Mouse (Mus musculus) adrenal gland, postnatal 14 days (tissue): ENCODE measurements at regions not wholly inside any gene's neighbourhood (a gene's known extent, or its start where the extent isn't known, plus 50 kb on each side); places are given as distances from the start of the nearest gene placed in this dataset.

Experiments used
- DNase-seq: peaks from one replicate; pipeline ENCODE4 v3.0.0; 2021; ENCODE audit warnings: mixed read lengths

- DNase-seq: no peak
These were observed 86.5 kb upstream of the Got2 start for GRCm38 (mm10) chr8:95974889-95975288.

DNA sequence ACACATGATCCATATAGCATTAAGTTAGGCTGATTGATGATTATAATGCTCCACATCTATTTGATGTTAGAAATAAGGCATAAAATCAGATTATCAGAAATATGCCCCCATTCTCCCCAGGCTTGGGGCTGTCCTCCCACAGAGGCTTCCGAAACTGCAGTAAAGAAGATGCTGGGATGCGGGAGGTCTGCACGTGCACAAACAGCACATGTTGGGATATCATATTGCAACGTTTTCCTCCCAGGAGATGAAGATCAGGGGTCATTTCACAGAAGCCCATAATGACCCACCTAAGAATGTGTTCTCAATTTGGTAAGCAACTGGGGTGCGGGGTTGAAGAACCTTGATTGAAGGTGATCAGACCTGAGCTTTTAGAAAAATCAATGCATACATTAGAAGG lies 85.9 kb upstream of the Got2 start:
- no peak for DNase-seq

GRCm38 (mm10) chr8:95973571-95973970 lies 85.2 kb upstream of the Got2 start:
- no peak for DNase-seq

- no peak for DNase-seq
These were observed 80.5 kb upstream of the Got2 start for GRCm38 (mm10) chr8:95968828-95969227.

GRCm38 (mm10) chr8:95966430-95966829 lies 78.1 kb upstream of the Got2 start:
- DNase-seq: no peak

GRCm38 (mm10) chr8:95952257-95952656 lies 63.9 kb upstream of the Got2 start:
- no peak for DNase-seq

- DNase-seq: peak; percentile 81
These were observed 63.4 kb upstream of the Got2 start for GRCm38 (mm10) chr8:95951794-95952193.
